Mouse (Mus musculus): ENCODE measurements around the gene Zfp385a.

Zfp385a gene

DNA sequence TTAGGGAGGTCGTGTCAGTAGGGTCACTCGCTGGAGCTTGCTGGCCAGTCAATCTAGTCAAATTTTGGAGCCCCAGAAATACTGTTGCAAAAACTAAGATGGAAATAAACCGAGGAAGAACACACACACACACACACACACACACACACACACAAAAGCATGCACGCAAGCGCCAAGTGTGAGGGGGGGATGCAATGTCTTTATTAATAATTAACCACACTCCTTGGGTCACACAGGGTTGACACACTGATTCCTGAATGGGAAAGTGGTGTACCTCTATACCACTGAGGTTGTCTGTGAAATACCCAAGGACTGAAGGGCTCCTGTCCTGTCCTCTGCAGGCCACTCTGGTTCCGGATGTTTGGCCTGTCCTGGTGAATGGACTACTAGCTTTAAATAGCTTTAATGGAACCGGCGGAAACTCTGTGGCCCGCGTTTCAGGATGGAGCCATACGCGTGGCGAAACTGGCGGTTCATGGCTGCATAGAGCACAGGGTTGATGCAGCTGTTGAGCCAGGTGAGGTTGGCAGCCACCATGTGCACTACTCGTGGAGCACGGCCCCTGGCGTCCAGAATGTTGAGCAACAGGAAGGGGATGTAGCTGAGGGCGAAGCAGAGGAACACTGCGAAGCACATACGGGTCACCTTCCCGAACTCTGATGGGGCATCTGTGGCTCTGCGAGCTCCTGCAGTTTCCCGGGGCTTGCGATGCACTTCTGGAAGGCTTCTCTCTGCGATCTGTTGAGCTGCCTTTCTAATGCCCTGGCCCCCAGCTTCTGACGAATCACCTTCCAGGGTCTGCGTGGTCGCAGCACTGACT, 31.6 kb downstream of the Zfp385a start:
- DNase-seq (ENCODE audit: low read depth, low spot score) = no peak

DNA sequence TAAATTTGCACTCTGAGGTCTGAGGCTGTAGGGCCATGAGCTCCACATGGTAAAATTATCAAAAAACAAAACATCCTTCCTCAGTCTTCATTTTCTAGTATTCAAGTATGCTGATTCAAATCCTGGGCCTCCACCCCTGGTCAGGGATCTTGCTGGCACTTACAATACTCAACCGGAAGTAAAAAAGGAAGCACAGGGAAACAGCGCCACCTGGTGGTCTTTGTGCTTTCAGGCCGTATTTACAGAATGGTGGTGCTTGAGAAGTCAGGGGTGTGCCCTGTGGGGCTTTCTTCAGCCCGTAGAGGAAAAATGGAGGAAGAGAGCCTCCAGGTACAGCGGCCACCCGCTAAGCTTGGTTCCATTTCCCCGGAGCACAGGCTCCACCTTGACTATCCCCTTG, 32.8 kb downstream of the Zfp385a start:
- DNase-seq (ENCODE audit: low read depth, low spot score) = peak; percentile 73

DNA sequence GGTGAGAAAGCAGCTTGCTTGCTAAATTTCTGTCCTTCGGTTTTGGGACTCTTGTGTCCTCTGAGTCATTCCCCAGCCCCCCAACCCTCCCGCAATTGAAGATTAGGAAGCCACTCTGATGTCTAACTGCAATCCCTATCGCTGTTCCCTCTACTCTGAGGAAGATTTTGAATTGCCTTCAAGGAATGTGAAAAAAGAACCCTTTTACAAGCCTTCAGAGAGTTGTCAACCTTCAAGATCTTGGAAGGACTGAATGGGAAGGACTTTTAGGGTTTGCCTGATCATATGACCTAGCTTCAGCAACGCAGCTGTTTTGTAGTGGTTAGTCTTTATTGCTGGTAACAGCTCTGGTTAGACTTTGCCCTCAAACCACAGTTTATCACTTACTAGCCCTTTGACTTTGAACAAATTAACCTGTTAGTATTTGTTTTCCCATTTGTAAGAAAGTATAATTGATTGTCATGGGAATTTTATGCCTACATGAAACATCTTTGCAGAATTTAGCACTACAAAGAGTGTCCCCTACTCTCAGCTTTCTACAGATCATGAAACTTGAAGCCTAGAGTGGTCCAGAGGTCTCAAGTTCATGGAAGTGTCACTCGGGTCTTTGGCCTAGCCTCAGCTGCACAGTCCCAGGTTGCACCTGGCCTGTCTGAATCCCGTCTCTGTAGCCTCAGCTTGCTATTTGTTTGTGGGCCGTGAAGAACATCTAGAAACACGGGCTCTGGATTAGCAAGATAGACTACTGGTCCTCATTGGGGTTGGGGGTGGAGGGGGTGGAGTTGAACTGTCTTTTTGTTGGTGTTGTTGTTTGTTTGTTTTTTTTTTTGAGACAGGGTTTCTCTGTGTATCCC, 33.9 kb downstream of the Zfp385a start:
- no peak for DNase-seq (ENCODE audit: low read depth, low spot score)

DNA sequence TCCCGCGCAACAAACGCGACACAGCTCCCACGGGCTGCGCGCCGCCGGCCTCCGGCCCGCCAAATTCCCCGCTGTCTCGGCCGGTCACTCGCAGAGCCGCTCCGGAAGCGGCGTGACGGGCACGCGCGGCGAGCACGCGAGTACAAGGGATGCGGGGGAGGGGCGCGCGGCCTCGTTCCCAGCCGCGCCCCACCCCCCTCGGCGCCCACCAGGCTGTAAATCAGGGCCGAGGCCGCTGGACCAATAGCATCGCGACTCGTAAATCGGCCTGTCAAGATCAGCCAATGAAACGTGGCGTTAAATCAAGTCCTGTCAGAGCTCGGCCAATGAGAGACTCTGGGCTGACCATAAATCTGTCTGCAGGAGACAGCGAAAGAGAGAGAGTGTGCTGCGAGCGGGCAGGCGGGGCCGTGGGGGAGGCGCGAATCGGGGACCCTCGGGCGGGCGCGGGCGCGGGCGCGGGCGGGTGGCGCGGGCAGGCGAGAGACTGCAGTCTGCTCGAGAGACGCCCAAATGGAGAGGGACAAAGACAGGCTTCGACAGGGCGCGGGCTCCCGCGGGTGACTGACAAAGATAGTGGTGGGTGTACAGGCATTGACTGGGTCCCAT, 34.7 kb downstream of the Zfp385a start:
- peak; percentile 91 for DNase-seq (ENCODE audit: low read depth, low spot score)

GRCm38 (mm10) chr15:103304616-103304969, 35.3 kb downstream of the Zfp385a start:
- DNase-seq (ENCODE audit: low read depth, low spot score) = no peak

GRCm38 (mm10) chr15:103303916-103304615, 35.8 kb downstream of the Zfp385a start:
- no peak for DNase-seq (ENCODE audit: low read depth, low spot score)

GRCm38 (mm10) chr15:103302341-103303021, 37.4 kb downstream of the Zfp385a start:
- no peak for DNase-seq (ENCODE audit: low read depth, low spot score)

DNA sequence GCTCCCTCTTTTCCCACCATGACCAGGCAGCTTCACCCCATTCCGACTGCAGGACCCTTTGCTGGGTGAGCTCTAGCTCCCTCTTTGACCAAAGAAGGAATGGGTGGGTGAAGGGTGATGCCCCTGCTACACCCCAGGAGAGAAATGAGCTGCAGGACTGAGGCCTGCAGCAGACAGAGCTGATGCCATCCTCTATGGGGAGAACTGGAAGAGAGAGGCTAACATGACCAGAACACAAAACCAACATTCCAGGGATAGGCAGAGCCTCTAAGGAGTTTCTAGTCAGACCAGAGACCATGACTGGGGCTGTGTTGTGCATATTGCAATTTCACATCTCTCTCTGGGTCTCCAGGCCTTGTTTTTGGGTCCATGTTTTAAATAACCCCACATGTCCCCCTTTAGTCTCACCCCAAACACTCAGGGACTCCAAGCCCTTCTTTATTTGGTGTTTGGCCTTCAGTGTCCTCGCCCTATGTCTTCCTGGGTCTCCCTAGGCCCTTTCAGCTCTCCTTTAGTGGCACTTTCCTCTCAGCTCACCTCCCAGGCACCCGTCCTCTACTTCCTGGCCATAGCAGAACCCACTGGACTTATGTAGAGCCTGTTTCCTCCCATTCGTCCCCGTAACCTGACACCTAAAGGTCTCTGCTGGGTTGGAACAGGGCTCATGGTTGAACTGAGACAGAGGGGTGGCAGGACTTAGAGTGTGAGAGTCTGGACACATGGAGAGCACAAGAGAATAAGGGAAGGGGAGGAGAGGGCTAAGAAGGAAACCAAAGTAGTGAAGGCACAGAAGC, 38.1 kb downstream of the Zfp385a start:
- no peak for DNase-seq (ENCODE audit: low read depth, low spot score)

- DNase-seq (ENCODE audit: low read depth, low spot score) = no peak
These were observed 38.8 kb downstream of the Zfp385a start for GRCm38 (mm10) chr15:103301046-103301445.

DNA sequence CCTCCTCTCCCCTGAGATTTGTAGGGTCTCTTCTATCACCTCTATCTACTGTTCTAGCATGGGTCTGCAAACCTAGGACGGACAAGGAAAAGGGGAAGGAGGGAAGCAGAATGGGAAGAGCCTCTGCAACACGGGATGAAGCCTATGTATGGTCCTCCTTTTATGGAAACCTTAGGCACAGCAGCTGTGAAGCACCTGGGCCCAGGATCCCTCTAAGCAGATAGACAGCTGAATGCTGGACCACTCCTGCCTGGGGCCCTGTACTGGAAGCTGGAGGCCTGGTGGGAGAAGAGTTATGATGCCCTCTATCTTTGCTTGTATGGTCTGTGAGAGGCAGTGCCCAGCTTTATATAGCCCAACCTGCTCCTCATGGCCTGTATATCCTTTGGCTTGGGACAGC, 39.3 kb downstream of the Zfp385a start:
- no peak for DNase-seq (ENCODE audit: low read depth, low spot score)

GRCm38 (mm10) chr15:103300067-103300471, 39.8 kb downstream of the Zfp385a start:
- no peak for DNase-seq (ENCODE audit: low read depth, low spot score)

GRCm38 (mm10) chr15:103299644-103300043, 40.2 kb downstream of the Zfp385a start:
- no peak for DNase-seq (ENCODE audit: low read depth, low spot score)

DNA sequence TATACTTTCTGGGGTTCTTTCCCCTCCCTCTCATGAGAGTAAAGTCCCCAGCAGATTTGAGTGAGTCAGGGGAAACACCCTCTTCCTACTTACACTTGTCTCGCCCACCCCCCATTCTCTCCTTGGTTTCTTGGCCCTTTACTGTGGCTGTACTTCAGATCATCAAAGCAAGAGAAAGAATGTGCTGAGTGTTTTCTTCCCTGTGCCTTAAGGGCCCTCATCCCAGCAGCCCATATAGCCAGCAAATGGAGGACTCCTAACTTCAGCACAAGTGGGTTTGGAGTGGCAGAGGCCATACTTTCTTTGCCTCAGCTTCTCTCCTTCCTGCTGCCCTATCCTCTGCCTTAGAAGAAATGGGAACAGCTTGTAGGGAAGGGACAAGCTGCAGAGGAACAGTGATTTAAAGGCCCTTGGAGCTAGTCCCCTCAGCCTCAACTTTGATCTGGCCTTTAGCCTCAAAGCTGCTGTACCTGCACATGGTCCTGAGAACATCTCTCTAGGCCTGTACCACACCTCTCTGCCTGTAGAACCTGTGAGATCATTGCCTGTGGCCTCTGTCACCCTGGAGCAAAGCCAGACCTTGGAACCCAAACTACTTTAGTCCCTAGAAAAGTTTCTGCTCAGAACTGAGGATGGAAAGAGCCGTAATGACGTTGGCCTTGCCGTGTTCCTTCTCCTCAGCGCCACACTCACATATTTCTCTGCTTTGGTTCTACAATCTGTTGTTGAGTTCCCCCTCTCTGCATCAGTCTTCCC, 40.9 kb downstream of the Zfp385a start:
- DNase-seq (ENCODE audit: low read depth, low spot score) = no peak

GRCm38 (mm10) chr15:103298026-103298425, 41.9 kb downstream of the Zfp385a start:
- no peak for DNase-seq (ENCODE audit: low read depth, low spot score)

GRCm38 (mm10) chr15:103297313-103297712, 42.6 kb downstream of the Zfp385a start:
- DNase-seq (ENCODE audit: low read depth, low spot score) = no peak

GRCm38 (mm10) chr15:103295851-103296250, 44.0 kb downstream of the Zfp385a start:
- no peak for DNase-seq (ENCODE audit: low read depth, low spot score)

DNA sequence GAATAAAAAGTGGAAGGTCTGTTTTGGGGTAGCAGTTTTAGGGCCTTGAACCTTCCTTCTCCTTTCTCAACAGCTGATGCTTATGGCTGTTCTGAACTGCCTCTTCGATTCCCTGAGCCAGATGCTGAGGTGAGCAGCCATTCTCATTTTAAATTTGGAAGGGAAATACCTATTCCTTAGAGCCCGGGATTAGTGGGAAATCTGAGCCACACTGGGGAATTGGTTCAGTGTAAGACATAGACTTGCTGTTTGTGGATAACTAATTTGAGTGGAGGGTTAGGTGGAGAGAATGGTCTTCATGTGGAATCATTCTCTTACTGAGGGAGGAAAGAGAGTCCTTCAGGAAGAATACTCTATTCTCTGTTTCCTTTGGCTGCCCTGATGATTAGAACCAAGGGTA, 45.2 kb downstream of the Zfp385a start:
- no peak for DNase-seq (ENCODE audit: low read depth, low spot score)

GRCm38 (mm10) chr15:103293375-103293774, 46.5 kb downstream of the Zfp385a start:
- no peak for DNase-seq (ENCODE audit: low read depth, low spot score)

DNA sequence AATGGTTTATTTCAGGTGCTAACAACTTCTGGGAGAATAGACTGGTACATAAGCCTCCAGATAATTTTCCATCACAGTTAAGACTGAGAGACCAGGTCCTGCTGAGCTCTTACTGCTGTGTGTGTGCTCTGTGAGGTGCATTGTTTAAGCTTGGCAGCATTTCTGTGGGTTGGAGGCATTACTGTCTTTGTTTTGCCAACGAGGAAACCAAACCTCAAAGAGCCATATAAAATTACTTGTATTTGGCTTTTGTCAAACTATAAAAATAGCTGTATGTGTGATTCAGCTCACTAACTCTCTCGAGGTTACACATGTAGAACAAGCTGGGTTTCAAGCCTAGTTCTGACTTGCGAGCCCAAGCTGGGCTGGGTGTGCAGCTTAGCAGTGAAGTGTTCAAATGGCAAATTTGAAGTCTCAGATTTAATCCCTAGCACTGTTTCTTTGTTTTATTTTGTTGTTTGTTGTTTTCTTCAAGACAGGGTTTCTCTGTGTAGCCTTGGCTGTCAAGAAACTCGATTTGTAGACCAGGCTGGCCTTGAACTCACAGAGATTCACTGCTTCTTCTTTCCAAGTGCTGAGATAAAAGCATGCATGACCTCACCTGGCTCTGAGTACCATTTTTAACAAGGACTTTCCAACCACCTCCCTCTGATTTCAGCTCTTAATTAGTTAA, 47.1 kb downstream of the Zfp385a start:
- no peak for DNase-seq (ENCODE audit: low read depth, low spot score)
